Mouse (Mus musculus): ENCODE measurements at regions not wholly inside any gene's neighbourhood (a gene's known extent, or its start where the extent isn't known, plus 50 kb on each side); places are given as distances from the start of the nearest gene placed in this dataset.

DNA sequence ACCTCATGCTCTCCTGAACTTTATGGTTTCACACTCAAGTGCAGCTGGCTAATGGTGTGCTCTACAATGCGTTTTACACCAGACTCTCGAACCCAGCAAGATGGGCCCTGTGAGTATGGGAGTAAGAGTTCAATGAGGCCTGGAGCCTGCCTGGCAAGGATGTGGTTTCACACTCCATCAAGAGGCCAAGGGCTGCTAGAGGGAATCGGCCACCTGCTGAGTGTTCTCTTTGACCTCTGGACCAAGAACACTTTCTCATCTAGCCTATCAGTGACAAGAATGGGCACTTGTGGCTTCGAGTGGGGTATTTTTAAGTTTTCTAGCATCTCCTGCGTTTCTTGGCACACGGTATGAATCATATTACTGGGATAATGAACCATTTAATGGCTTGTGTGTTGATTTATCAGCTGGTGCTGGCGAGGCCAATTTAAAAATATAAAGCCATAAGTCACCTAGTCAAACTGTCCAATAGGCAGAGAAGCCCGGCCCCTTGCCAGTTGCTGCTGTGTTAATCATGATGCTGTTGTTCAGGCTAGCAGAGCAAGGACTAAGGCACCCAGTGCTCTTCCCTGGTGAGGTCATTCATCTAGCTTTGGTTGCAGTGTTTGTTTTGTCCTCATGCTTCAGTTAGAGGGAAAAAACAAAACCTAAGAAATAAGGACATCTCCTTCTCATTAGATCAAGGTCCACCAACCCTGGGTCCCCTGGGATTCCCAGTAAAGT lies 157.7 kb downstream of the Zfp619 start:
- ATAC-seq (ENCODE audit: low FRiP score) = peak; percentile 70
- H3K9me3 ChIP-seq (replicated peaks) = no peaks in the 10 kb centered on the region
- H3K4me3 ChIP-seq (replicated peaks) = no peak overlapping the region
- H3K27ac ChIP-seq (replicated peaks) = no peak overlapping the region
- no peak overlapping the region for H3K9ac ChIP-seq (replicated peaks)
- no peaks in the 10 kb centered on the region for H3K27me3 ChIP-seq (replicated peaks)
- no peaks in the 10 kb centered on the region for H3K4me1 ChIP-seq
- H3K36me3 ChIP-seq = no peaks in the 10 kb centered on the region
- H3K4me2 ChIP-seq = no peak overlapping the region
- 60% methylated on average over 8 of the region's 8 CpGs for WGBS

DNA sequence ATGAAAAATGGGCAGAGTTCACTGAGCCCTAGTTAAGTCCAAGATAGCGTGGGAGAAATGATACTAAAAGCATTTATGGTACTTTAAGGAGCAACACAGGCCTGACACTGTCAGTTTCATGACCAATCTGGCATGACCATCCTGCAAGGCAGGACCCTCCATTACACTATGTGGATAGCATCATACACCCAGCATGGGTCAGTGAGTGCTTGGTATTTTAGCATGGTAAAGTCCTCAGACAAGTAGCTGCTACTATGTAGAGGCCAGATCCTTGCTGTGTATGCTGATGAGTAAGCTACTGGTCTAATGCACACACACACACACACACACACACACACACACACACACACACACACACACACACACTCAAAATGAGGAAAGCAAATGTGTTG lies 158.3 kb downstream of the Zfp619 start:
- H3K36me3 ChIP-seq = no peaks in the 10 kb centered on the region
- no peak for ATAC-seq (ENCODE audit: low FRiP score)
- H3K27me3 ChIP-seq (replicated peaks) = no peaks in the 10 kb centered on the region
- H3K4me3 ChIP-seq (replicated peaks) = no peak overlapping the region
- WGBS = 74% methylated on average over 1 of the region's 1 CpGs
- H3K9me3 ChIP-seq (replicated peaks) = no peaks in the 10 kb centered on the region
- no peak overlapping the region for H3K27ac ChIP-seq (replicated peaks)
- H3K4me1 ChIP-seq = no peaks in the 10 kb centered on the region
- no peak overlapping the region for H3K4me2 ChIP-seq
- no peak overlapping the region for H3K9ac ChIP-seq (replicated peaks)

GRCm38 (mm10) chr7:39680411-39680810 lies 162.8 kb downstream of the Zfp619 start:
- 32% methylated on average over 2 of the region's 2 CpGs for WGBS
- Histone ChIP-seq H3K4me2 (no peak overlapping the region), H3K27me3 (replicated peaks) (no peaks in the 10 kb centered on the region), H3K36me3 (no peaks in the 10 kb centered on the region), H3K4me1 (no peaks in the 10 kb centered on the region), H3K4me3 (replicated peaks) (no peak overlapping the region), H3K9ac (replicated peaks) (no peak overlapping the region), H3K27ac (replicated peaks) (no peak overlapping the region), H3K9me3 (replicated peaks) (no peaks in the 10 kb centered on the region)
- ATAC-seq (ENCODE audit: low FRiP score) = no peak

DNA sequence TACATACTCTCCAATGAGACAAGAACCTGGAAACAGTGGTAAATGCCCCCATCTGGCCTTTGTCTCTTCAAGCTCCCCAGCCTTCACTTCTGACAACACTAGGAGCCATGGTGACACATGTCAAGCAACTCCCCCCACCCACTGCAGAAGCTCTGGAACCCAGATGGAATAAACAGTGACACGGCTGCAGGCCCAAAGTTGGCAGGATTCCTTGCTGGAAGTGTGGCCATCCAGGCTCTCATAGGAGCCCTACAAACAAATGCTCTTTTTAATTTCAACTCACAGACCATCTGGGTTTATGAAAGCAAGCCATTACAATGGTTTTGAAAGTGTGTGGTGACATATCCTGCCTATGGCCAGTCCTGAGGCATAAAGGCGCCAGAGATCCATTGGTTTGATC lies 179.0 kb downstream of the Zfp619 start:
- ATAC-seq (ENCODE audit: low FRiP score) = no peak

DNA sequence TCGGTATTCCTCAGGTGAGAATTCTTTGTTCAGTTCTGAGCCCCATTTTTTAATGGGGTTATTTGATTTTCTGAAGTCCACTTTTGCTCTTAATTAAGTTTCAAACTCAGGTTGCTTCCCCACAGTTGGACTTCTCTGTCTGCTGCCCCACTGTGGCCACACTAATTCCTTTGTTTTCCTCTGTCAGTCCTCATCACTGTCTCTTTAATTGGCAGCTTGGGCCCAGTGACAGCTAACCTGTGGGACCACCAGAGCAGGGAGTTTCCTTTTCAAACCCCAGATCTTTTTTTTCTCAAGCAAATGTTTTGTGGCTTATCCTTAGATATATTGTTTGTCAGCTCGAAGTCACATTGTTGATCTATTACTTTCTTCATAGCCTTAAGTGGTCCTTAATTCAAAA lies 183.9 kb downstream of the Zfp619 start:
- Histone ChIP-seq H3K4me1 (peaks cover 9% of the 10 kb centered on the region), H3K4me3 (replicated peaks) (no peak overlapping the region), H3K36me3 (no peaks in the 10 kb centered on the region), H3K9ac (replicated peaks) (no peak overlapping the region), H3K27me3 (replicated peaks) (no peaks in the 10 kb centered on the region), H3K4me2 (no peak overlapping the region), H3K9me3 (replicated peaks) (no peaks in the 10 kb centered on the region), H3K27ac (replicated peaks) (no peak overlapping the region)
- WGBS = 90% methylated on average over 2 of the region's 2 CpGs
- ATAC-seq (ENCODE audit: low FRiP score) = no peak

More for the DNA sequence above, 179.0 kb downstream of the Zfp619 start:
- Histone ChIP-seq H3K9ac (replicated peaks) (no peak overlapping the region), H3K36me3 (no peaks in the 10 kb centered on the region), H3K4me3 (replicated peaks) (no peak overlapping the region), H3K4me1 (no peaks in the 10 kb centered on the region), H3K9me3 (replicated peaks) (no peaks in the 10 kb centered on the region), H3K4me2 (no peak overlapping the region), H3K27me3 (replicated peaks) (no peaks in the 10 kb centered on the region), H3K27ac (replicated peaks) (no peak overlapping the region)
- WGBS = 77% methylated on average over 2 of the region's 2 CpGs

DNA sequence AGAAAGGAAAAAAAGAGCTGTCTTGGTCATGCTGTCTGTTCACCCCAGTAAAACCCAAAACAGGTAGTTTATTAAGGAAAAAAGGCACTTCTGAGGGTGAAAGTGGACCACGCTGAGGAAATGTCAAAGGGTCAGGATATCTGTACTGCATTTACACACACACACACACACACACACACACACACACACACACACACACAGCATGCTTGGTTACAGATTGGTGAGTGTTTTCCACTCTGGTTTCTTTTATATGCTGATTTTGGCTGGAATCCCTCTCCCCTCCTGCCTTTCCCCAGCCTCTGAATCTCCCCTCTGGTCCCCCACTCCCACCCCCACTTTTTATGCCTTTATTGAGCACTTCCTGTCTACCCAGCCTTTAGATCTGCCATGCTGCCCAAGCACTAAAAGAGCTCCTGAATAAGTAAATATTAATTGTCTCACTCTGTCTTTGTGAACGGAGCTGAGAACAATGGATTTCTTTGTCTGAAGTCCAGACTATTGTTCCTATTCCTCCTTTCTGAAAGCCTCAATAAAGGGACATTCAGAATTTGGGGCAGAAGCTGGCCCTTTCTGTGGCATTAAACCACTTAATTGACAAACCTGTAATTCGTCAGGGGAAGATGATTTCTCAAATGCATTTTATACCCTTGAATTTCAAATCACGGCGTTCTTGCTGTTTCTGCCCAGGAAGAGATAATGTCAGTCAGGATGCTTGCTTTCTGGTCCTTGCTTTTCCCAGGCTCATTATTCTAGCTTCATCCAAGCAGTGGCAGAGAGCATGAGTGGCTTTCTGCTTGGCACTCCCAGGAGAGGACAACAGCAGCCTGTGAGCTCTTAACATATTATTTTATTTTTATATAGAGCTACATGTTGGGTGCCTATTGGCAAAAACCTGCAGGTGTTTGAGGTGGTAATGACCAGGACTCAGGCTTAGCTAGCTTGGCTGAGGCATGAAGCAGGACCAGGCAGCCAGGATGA lies 187.8 kb downstream of the Zfp619 start:
- Histone ChIP-seq H3K4me2 (peak overlapping the region; percentile 11; the same call in 1 of the 2 replicates), H3K9ac (replicated peaks) (no peak overlapping the region)

DNA sequence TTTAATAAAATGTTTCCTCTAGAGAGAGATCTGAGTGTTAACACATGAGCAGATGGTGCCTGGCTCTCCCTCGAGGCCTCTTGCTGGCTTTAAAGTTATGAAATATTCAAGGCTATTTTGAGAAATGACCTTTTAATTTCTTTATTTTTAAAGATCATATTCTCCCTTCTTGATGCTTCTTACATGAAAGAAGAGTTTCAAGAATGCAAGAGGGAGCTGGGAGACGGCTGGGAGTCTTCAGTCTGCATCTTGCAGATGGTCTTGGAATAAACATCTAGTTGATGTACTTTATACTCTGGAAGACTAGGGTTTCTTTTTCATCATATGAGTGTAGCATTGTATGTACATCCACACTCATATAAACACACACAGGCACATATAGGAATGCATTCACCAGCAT lies 189.0 kb downstream of the Zfp619 start:
- 68% methylated on average over 2 of the region's 2 CpGs for WGBS
- no peak overlapping the region for H3K27ac ChIP-seq (replicated peaks)
- no peak overlapping the region for H3K4me2 ChIP-seq
- no peaks in the 10 kb centered on the region for H3K9me3 ChIP-seq (replicated peaks)
- no peak for ATAC-seq (ENCODE audit: low FRiP score)
- H3K4me3 ChIP-seq (replicated peaks) = no peak overlapping the region
- H3K9ac ChIP-seq (replicated peaks) = no peak overlapping the region
- H3K27me3 ChIP-seq (replicated peaks) = no peaks in the 10 kb centered on the region
- no peaks in the 10 kb centered on the region for H3K36me3 ChIP-seq
- H3K4me1 ChIP-seq = peaks cover 9% of the 10 kb centered on the region

More for the DNA sequence above, 187.8 kb downstream of the Zfp619 start:
- H3K27me3 ChIP-seq (replicated peaks) = no peaks in the 10 kb centered on the region
- no peak overlapping the region for H3K27ac ChIP-seq (replicated peaks)
- H3K4me1 ChIP-seq = peaks cover 9% of the 10 kb centered on the region
- WGBS = 3% methylated on average over 5 of the region's 5 CpGs
- no peak overlapping the region for H3K4me3 ChIP-seq (replicated peaks)
- ATAC-seq (ENCODE audit: low FRiP score) = peak; percentile 45; the same call in 1 of the 2 replicates
- no peaks in the 10 kb centered on the region for H3K36me3 ChIP-seq
- H3K9me3 ChIP-seq (replicated peaks) = no peaks in the 10 kb centered on the region

DNA sequence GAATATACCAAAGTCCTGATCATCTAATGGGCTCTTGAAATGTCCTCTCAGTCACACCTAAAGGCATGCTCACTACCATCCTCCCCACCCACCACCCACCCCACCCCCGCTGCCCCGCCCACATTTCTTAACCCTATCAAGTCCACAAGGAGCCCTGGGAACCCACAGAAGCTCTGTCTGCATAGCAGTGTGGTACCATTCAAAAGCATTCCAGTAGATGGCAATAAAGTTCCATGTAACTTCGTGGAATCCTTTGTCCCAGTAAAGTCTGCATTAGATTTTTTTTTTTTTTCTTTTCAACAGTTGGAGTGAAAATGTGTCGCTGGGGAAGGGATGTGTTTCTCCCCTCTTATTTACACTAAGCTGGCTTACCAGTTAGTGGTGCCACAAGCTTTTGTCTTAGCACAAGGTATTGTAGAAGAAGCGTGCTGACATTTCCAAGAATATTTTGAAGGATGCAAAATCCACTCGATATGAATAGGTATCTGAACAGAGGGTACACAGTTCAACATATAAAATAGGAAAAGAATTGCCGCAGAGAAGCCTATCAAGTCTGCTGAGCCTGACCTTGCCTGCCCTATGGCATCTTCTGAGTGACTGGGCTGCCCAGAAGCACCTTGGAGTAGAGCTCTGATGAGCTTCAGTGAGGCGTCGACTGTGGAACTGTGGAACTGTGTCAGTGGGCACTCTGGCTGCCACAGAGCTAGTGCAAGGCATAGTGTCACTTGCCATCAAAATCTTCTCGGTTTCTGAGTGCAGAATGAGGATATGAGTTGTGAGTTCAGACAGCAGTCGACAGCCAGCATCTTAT lies 199.0 kb downstream of the Zfp619 start:
- Histone ChIP-seq H3K4me3 (replicated peaks) (no peak overlapping the region), H3K4me2 (peak overlapping the region; percentile 35; the same call in 1 of the 2 replicates), H3K36me3 (no peaks in the 10 kb centered on the region), H3K27ac (replicated peaks) (0 out of 2 replicates have a peak overlapping the region, but pooled peaks have one; percentile 43), H3K4me1 (peaks cover 8% of the 10 kb centered on the region), H3K9me3 (replicated peaks) (no peaks in the 10 kb centered on the region), H3K27me3 (replicated peaks) (no peaks in the 10 kb centered on the region), H3K9ac (replicated peaks) (peak overlapping the region; percentile 34; the same call in 1 of the 2 replicates)
- ATAC-seq (ENCODE audit: low FRiP score) = peak; percentile 96
- 21% methylated on average over 11 of the region's 11 CpGs for WGBS

- H3K4me3 ChIP-seq (replicated peaks) = no peak overlapping the region
- 15% methylated on average over 12 of the region's 12 CpGs for WGBS
- H3K27me3 ChIP-seq (replicated peaks) = no peaks in the 10 kb centered on the region
- no peak overlapping the region for H3K27ac ChIP-seq (replicated peaks)
- H3K9me3 ChIP-seq (replicated peaks) = no peaks in the 10 kb centered on the region
- no peaks in the 10 kb centered on the region for H3K4me1 ChIP-seq
- no peak overlapping the region for H3K9ac ChIP-seq (replicated peaks)
- no peaks in the 10 kb centered on the region for H3K36me3 ChIP-seq
- no peak overlapping the region for H3K4me2 ChIP-seq
- ATAC-seq (ENCODE audit: low FRiP score) = no peak
Observed at GRCm38 (mm10) chr7:39727935-39728557, 210.5 kb downstream of the Zfp619 start.

- ATAC-seq (ENCODE audit: low FRiP score) = no peak
- Histone ChIP-seq H3K36me3 (no peaks in the 10 kb centered on the region), H3K27ac (replicated peaks) (no peak overlapping the region), H3K9me3 (replicated peaks) (no peaks in the 10 kb centered on the region), H3K4me3 (replicated peaks) (no peak overlapping the region), H3K4me1 (no peaks in the 10 kb centered on the region), H3K4me2 (no peak overlapping the region), H3K9ac (replicated peaks) (no peak overlapping the region), H3K27me3 (replicated peaks) (no peaks in the 10 kb centered on the region)
- 49% methylated on average over 7 of the region's 7 CpGs for WGBS
Observed at GRCm38 (mm10) chr7:39728930-39729329, 211.4 kb downstream of the Zfp619 start.

DNA sequence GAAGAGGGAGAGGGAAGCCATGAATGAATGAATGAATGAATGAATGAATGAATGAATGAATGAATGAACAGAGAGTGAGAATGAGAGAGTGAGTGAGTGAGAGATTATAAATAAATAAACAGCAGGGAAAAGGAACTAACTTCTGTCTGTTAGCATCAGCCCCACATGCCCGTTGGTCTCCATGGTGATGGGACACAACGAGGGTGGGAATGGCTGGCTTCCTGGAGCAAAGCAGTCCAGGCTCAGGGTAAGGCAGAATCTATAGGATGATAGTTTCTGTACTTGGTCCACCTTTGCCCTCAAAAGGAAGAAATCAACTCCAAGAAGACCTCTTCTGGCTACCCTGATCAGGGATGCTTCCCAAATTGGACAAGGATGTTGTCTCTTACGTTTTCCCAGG lies 212.2 kb downstream of the Zfp619 start:
- no peaks in the 10 kb centered on the region for H3K36me3 ChIP-seq
- H3K4me2 ChIP-seq = no peak overlapping the region
- no peak overlapping the region for H3K4me3 ChIP-seq (replicated peaks)
- no peaks in the 10 kb centered on the region for H3K9me3 ChIP-seq (replicated peaks)
- no peak for ATAC-seq (ENCODE audit: low FRiP score)
- H3K27me3 ChIP-seq (replicated peaks) = no peaks in the 10 kb centered on the region
- 13% methylated on average over 3 of the region's 3 CpGs for WGBS
- no peak overlapping the region for H3K27ac ChIP-seq (replicated peaks)
- H3K4me1 ChIP-seq = no peaks in the 10 kb centered on the region
- H3K9ac ChIP-seq (replicated peaks) = no peak overlapping the region

Data from neural tube, embryonic 15.5 days (tissue).